Mouse (Mus musculus): Measurements from ENCODE around the gene Mink1.

Gene Mink1

DNA sequence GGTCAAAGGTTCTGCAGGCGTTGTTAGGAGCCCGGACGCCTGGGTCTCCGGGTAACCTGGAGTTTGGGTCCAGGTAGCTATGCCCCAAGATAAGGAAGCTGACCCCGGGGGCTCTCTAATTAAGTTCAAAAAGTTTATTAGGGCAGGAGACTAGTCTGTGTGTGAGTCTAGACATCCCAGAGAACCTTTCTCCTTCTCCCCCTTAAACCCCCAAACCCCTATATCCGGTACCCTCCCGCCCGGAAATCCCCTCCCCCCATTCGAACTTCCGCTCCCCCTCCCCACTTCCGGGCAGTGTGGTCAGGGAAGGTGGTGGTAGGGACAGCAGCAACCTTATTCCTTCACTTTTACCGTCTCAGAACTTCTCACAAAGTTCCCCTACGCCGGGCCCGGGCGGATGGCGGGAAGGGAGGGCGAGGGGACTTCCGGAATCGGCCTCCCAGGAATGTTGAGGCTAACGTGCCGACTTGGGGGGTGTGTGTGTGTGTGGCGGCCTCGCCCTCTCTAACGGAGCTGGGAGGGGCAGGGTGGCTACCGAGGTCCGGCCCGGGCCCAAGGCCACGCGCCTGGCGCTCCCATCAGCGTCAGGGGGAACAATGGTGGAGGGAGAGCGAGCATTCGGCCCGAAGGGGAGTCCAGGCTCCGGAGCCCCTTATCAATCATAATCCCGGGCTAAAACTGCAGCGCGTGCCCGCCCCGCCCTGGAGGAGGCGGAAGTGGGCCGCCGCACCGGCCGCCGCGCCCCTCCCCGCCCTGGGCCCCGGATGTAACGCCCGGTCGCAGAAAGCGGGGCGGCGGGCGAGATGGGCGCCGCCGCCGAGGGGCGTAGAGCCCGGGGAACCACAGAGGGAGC lies 90.9 kb downstream of the Mink1 start:
- DNase-seq (ENCODE audit: low spot score) = no peak

DNA sequence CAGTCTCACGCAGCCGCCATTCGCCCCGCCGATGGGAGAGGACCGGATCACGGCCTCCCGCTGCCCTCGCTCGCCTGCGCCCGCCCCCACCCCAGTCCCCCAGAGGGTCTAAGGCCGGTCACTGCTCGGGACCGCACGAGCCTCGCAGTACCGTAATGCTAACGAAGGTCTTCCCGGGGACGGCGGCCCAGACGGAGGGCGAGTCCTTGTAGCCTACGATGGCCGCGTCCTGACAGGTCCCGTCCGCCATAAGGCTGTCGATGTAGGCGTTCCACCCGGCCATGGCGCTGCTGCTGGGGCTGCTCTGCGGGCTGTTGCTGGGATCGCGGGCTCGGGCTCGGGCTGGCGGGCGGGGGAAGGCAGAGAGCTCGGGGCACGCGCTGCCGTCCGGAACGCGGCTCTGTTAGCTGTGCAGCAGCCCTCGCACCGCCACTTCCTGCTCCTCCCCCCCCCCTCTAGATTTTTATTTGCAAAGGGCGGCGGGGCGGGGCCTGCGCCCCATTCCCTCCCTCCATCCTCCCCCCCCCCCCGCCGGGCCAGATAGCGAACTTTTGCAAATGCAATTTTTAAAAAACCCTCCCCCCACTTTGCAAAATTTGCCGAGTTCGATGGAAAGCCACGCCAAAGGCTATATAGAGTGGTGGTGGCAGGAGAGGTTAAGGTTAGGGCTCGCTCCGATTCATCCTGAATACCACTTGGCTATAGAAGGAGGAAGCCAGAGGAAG lies 91.7 kb downstream of the Mink1 start, which contains the start of gene Pfn1:
Pfn1 (minus strand) TSS at position 447 of the 725 bp plus-strand sequence.
- peak; percentile 47 for DNase-seq (ENCODE audit: low spot score)

DNA sequence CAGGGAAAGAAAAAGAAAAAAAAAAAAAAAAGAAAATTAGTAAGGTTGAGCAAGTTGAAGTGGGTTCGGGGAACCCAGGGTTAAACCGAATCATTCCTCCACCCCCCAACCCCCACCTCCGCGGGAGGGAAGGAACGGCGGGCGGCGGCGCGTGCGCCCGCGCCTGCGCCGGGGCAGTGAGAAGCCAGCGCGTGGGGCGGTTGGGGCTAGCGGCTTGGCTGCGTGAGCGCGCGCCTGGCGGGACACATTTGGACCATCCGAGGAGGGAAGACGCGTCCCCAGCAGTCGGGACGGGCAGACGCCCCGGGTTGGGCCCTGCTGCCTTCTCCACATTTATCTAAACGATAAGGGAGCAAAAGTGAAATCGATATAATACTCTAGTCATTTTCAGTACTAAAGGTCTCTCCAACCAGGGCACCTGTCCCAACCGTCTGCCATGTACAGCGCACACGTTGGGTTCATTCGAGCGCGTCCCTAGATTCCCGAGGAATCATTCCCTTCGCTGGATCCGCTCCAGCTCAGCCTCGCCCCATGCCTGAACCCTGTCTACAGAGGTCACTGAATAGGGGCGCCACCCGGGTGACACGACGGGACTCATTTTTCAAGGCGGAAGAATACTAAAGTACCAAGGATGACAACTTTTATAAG lies 92.4 kb downstream of the Mink1 start:
- DNase-seq (ENCODE audit: low spot score) = peak; percentile 53

DNA sequence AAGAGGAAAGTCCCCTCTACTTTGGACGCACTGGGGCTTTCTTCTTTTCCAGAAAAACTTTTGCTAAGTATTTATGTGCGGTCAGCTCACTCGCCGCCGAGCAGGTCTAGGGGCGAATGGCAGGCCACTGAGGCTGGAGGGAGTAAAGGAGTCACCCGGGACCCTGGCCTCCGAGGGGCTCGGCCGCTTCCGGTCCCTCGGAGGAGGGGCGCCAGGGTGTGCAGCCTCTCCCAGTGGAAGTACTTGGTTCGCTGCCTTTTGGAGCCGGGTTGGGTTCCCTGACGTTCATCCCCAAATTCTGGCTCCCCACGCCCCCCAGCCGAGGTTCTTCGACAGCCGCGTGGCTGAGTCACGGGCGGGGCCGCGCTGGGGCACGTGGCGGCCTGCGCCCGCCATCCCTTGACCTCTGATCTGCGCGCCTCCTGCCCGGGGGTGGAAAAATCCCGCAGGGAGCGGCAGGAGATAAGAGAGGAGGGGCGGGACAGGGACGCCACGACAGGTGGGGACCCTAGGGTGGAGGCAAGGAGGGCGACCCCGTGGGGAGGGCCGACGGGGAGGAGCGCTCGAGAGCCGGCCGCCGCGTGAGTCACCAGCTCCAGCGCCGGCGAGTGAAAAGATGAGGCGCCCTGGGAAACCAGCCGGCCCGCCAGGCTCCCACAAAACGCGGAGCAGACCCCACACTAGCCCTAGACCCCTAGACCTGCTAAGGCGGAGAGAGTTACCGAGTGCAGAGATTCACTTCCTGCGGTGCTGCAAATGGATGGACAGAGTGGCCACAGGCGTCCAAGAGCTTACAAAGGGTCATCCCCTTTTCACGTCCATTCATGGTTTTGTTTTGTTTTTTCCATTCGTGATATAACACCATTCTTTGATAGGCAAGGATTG lies 93.1 kb downstream of the Mink1 start:
- DNase-seq (ENCODE audit: low spot score) = no peak

DNA sequence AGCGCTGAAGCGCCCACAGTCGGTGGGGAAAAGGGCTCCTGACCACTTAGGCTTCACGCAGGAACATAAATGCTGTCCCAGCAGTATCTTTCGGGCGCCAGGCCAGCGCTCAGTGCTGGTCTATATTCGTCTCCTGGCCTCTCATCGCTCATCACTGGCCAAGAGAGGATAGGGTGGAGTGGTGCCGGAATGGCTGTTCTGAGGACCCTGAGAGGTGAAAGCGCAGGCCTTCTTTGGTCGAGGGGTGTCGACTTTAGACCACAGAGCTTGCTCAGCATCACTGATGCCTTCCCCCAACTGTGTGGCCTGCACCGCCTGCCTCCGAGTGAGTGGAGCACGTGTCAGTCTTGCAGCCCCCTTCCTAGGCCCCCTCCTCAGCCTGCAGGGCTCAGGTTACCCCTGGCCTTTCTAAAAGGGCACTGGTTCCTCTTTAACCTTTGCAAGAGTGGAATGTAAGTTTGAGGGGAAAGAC lies 93.8 kb downstream of the Mink1 start:
- no peak for DNase-seq (ENCODE audit: low spot score)

DNA sequence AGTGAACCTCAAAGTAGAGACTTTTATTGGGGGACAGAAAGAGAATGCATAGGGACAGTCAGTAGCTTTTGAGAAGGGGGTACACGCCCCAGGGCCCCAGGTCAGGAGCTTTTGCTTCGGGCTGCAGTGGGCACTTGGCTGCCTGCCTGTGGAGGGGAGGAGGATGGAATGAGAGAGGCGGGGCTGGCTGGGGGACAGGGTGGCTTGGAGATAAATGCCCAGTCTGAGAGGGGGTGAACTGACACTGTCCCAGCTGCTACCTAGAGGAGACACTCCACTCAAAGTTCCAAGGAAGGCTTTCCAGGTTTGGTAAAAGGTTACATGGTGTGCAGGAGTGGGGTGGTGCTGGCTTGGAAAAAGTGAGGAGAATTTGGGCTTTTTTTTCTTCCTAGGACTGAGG lies 94.3 kb downstream of the Mink1 start, which contains the start of gene Eno3:
Eno3 (plus strand) TSS at position 239 of the 400 bp plus-strand sequence.
- no peak for DNase-seq (ENCODE audit: low spot score)

DNA sequence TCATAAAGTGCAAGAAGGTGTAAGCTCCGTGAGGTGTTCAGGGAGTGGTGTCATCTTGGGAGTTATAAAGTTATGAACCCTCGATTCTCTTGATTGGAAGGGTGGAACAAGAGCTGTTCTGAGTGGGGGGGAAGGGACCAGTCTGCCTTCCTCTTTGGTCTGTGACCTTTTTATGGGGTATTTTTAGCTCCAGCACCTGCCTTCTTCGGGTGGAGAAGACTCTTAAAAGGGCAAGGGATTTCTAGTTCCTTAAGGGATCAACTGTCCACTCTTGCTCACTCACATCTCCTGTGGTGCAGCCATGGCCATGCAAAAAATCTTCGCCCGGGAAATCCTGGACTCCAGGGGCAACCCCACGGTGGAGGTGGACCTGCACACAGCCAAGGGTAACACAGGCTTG lies 94.9 kb downstream of the Mink1 start:
- DNase-seq (ENCODE audit: low spot score) = no peak

DNA sequence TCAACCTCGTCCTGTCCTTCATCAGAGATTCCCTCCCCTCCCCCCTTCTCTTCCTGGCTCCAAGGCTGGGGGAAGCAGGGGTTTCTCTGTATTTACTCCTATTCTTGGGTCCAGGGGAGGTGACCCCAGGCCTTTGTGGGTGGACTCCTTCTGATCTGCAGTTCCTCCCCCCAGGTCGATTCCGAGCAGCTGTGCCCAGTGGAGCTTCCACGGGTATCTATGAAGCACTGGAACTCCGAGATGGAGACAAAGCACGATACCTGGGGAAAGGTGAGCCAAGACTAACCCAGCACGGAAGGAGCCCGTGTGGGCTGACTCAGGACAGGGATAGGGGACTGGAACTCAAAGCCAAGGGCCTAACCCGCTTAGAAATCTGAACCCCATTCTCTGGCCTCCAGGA lies 95.3 kb downstream of the Mink1 start:
- DNase-seq (ENCODE audit: low spot score) = no peak

DNA sequence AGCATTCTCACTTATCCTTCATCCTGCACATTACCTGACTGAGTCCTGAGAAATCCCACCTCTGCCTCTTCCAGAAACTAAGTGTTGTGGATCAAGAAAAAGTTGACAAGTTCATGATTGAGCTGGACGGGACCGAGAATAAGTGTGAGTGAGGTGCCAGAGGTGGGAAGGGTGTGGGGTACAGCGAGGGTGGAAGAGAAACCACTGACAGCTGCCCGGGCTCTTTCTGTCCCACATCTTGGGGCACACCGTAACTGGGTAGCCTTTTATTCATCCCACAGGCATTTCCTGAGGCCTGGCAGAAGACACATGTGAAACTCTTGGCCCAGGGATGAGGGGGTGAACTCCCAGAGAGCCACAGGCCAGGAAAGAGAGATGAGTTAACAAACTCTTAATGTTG lies 95.8 kb downstream of the Mink1 start:
- no peak for DNase-seq (ENCODE audit: low spot score)

DNA sequence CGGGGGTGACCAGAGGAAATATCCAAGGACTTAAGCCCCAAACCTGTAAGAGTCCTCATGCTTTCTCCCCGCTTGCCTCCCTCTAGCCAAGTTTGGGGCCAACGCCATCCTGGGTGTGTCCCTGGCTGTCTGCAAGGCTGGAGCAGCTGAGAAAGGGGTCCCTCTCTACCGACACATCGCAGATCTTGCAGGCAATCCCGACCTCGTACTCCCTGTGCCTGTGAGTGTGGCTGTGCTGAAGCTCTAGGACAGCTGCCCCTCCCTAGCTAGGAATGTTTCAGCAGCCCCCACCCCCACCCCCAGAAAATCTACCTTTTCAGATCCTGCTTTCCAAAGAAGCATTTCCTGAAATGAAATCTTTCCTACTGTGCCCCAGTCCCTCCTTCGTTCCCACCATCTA lies 96.3 kb downstream of the Mink1 start:
- DNase-seq (ENCODE audit: low spot score) = no peak

DNA sequence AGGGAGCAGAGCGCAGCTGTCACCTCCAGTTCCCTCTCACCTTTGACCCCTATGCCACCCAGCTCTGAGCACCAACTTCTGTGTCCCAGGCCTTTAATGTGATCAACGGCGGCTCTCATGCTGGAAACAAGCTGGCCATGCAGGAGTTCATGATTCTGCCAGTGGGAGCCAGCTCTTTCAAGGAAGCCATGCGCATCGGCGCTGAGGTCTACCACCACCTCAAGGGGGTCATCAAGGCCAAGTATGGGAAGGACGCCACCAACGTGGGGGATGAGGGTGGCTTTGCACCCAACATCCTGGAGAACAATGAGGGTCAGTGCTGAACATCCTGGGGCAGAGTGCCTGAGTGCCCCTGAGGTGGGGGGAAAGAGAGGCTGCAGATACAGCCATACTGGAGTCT lies 97.9 kb downstream of the Mink1 start:
- no peak for DNase-seq (ENCODE audit: low spot score)

DNA sequence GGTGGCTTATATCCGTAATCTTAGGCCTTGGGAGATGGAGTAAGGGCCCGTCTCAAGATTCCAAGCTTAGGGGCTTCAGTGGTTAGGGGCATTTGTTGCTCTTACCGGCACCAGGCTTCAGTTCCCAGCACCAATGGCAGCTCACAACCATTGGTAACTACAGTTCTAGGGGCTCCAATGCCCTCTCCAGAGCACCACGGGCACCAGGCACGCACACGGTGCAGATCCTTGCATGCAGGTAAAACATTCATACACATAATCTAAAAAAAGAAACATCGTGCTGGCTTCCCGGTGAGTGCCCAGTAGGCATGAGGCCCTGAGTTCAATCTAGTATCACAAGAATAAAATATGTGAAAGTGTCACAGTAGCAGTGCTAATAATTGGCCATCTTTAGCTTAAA lies 100.4 kb downstream of the Mink1 start:
- DNase-seq (ENCODE audit: low spot score) = no peak

DNA sequence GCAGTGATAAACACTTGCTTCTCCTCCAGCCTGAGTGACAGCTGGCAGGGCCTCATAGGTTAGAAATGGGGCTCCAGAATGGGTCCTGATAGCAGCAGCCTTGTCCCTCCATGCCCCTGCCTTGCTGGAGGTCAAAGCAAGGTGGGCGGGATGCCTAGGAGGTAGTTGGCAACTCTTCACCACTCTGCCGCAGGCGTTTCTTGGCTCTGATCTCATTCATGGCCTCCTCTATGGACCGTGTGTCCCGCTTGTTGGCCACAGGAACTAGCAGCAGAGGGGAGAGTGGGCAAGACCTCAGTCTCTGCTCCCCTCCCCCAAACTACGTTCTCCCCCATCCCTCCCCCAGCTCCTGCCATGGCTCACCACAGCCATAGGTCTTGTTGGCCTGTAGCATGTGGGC lies 101.3 kb downstream of the Mink1 start:
- no peak for DNase-seq (ENCODE audit: low spot score)

All from urinary bladder, postnatal 10 days (tissue).